In genomic region chr3:90064383-90064782, GRCm38 (mm10) we compare ENCODE assay signal across 13 mouse cellular contexts. TPM values are rescaled to one million over a fixed set of nuclear protein-coding genes. Genes with fewer than 3 reads are reported as not detected.
"Had no signal": no experiment of that assay in that cellular context is flagged by ENCODE, and none has a peak within 500 bp of the region (broad histone marks: within the 10 kb centered on the region; RNA-seq: fewer than 3 reads in every experiment).

No protein-coding gene starts in this region.

- DNase-seq: kidney, adult 8-10 months; kidney, postnatal 10 days; kidney, postnatal 4 days; lung, adult 2 months; lung, postnatal 10 days; thymus, postnatal 4 days had no signal

- H3K27ac ChIP-seq: left cerebral cortex, adult 2 months; limb, embryonic 10.5 days; liver, embryonic 15.5 days; macrophage; midbrain, embryonic 12.5 days had no signal

- H3K4me2 ChIP-seq: liver, embryonic 11.5 days; liver, embryonic 15.5 days; midbrain, embryonic 12.5 days had no signal

- H3K9me3 ChIP-seq: limb, embryonic 10.5 days; liver, embryonic 15.5 days; megakaryocyte, embryonic 14.5 days; midbrain, embryonic 12.5 days had no signal

- H3K4me1 ChIP-seq: limb, embryonic 10.5 days; liver, embryonic 15.5 days; midbrain, embryonic 12.5 days had no signal

- H3K9ac ChIP-seq: liver, embryonic 15.5 days; midbrain, embryonic 12.5 days had no signal

- H3K4me3 ChIP-seq: left cerebral cortex, adult 2 months; limb, embryonic 10.5 days; liver, embryonic 15.5 days; megakaryocyte, embryonic 14.5 days; midbrain, embryonic 12.5 days had no signal

- H3K27me3 ChIP-seq: liver, embryonic 15.5 days; megakaryocyte, embryonic 14.5 days; midbrain, embryonic 12.5 days had no signal

RNA-seq across cellular contexts. Expression of gene Nup210l, which starts 39.5 kb away (rescaled TPM):
- polyA plus RNA-seq: macrophage had no signal
